Mouse (Mus musculus) MEL (cell line): Measurements from ENCODE around the gene Fbln2. TPM values are rescaled to one million over a fixed set of nuclear protein-coding genes. Genes with fewer than 3 reads are reported as not detected.

Source experiments
- DNase-seq: peaks from one replicate; pipeline ENCODE4 v3.0.0; 2011; ENCODE audit warnings: low read depth, low spot score
- H3K27ac ChIP-seq: 2 replicates; pipeline ENCODE4 v1.5.1; 2012; ENCODE audit warnings: low read depth, mild to moderate bottlenecking, control low read depth, low read length, moderate library complexity; ENCODE audit not compliant: control insufficient read depth
- H3K27me3 ChIP-seq, 2 experiments: fragments of 150-350 bp in 1 of 2; sonication (generic) in 1 of 2; 2 replicates each; pipeline ENCODE4 v1.6.1; 2012; ENCODE audit warnings: low read length in 2 of 2, mild to moderate bottlenecking in 2 of 2, improper control_type of control experiment in 1 of 2, moderate library complexity in 1 of 2; ENCODE audit not compliant: insufficient read depth in 2 of 2, control insufficient read depth in 1 of 2
- H3K36me3 ChIP-seq, 2 experiments: 2 replicates each; pipeline ENCODE4 v1.6.1; 2012 to 2014; ENCODE audit warnings: low read length in 2 of 2, improper control_type of control experiment in 1 of 2, inconsistent platforms in 1 of 2, mild to moderate bottlenecking in 1 of 2; ENCODE audit not compliant: insufficient read depth in 2 of 2, control insufficient read depth in 1 of 2
- H3K4me1 ChIP-seq, 2 experiments: fragments of 150-350 bp in 1 of 2; sonication (generic) in 1 of 2; 2 replicates each; pipeline ENCODE4 v1.6.1; 2012; ENCODE audit warnings: low read length in 2 of 2, improper control_type of control experiment in 1 of 2, mild to moderate bottlenecking in 1 of 2; ENCODE audit not compliant: insufficient read depth in 2 of 2, control insufficient read depth in 1 of 2
- H3K4me3 ChIP-seq, 2 experiments: fragments of 150-350 bp in 1 of 2; sonication (generic) in 1 of 2; 2 replicates each; pipeline ENCODE4 v1.5.1; 2012; ENCODE audit warnings: low read depth in 2 of 2, low read length in 2 of 2, mild to moderate bottlenecking in 2 of 2, moderate library complexity in 2 of 2, control low read depth in 1 of 2, improper control_type of control experiment in 1 of 2; ENCODE audit not compliant: control insufficient read depth in 1 of 2, insufficient read depth in 1 of 2
- H3K79me2 ChIP-seq: 2 replicates; pipeline ENCODE4 v1.6.1; 2012; ENCODE audit warnings: mild to moderate bottlenecking, low read length, moderate library complexity; ENCODE audit not compliant: control insufficient read depth, poor library complexity, insufficient read depth
- H3K9ac ChIP-seq: 2 replicates; pipeline ENCODE4 v1.6.1; 2012; ENCODE audit warnings: low read depth, mild to moderate bottlenecking, control low read depth, low read length, moderate library complexity; ENCODE audit not compliant: control insufficient read depth, poor library complexity, severe bottlenecking
- H3K9me3 ChIP-seq: fragments of 150-350 bp; sonication (generic); replicated peaks from 2 replicates; pipeline ENCODE4 v1.6.1; 2012; ENCODE audit warnings: mild to moderate bottlenecking, low read length, improper control_type of control experiment, moderate library complexity; ENCODE audit not compliant: insufficient read depth
- BHLHE40 ChIP-seq: IDR thresholded peaks from 2 replicates; pipeline ENCODE4 v1.6.1; 2012; ENCODE audit warnings: low read depth, mild to moderate bottlenecking, inconsistent platforms, low read length, improper control_type of control experiment, borderline replicate concordance
- CHD2 ChIP-seq: IDR thresholded peaks from 2 replicates; pipeline ENCODE4 v1.6.1; 2011; ENCODE audit warnings: low read length, improper control_type of control experiment
- ELF1 ChIP-seq: IDR thresholded peaks from 2 replicates; pipeline ENCODE4 v1.6.1; 2014; ENCODE audit warnings: low read depth, mild to moderate bottlenecking, inconsistent platforms, low read length, improper control_type of control experiment, moderate library complexity
- EP300 ChIP-seq, 2 experiments: IDR thresholded peaks; 2 replicates each; pipeline ENCODE4 v1.6.1; 2011; ENCODE audit warnings: improper control_type of control experiment in 2 of 2, low read length in 2 of 2, low read depth in 1 of 2, mild to moderate bottlenecking in 1 of 2
- KAT2A ChIP-seq: conservative IDR thresholded peaks from 2 replicates; pipeline ENCODE4 v1.6.1; 2012; ENCODE audit warnings: low read depth, low read length, improper control_type of control experiment, inconsistent platforms
- MAFK ChIP-seq: IDR thresholded peaks from 2 replicates; pipeline ENCODE4 v1.6.1; 2011; ENCODE audit warnings: low read depth, mild to moderate bottlenecking, low read length, improper control_type of control experiment, borderline replicate concordance
- MXI1 ChIP-seq: IDR thresholded peaks from 2 replicates; pipeline ENCODE4 v1.6.1; 2011; ENCODE audit warnings: mild to moderate bottlenecking, low read depth, low read length, improper control_type of control experiment
- MYC ChIP-seq: IDR thresholded peaks from 2 replicates; pipeline ENCODE4 v1.6.1; 2011; ENCODE audit warnings: low read depth, mild to moderate bottlenecking, low read length, improper control_type of control experiment, moderate library complexity
- NELFE ChIP-seq: IDR thresholded peaks from 2 replicates; pipeline ENCODE4 v1.6.1; 2011; ENCODE audit warnings: low read depth, low read length, improper control_type of control experiment
- NRF1 ChIP-seq: IDR thresholded peaks from 2 replicates; pipeline ENCODE4 v1.6.1; 2014; ENCODE audit warnings: low read depth, mild to moderate bottlenecking, inconsistent platforms, low read length, improper control_type of control experiment, moderate library complexity; ENCODE audit not compliant: poor library complexity, insufficient read depth, severe bottlenecking
- POLR2A ChIP-seq, 2 experiments: IDR thresholded peaks; 2 replicates each; pipeline ENCODE4 v1.6.1; 2011 to 2012; ENCODE audit warnings: low read length in 2 of 2, mild to moderate bottlenecking in 2 of 2, control low read depth in 1 of 2, improper control_type of control experiment in 1 of 2, low read depth in 1 of 2, moderate library complexity in 1 of 2; ENCODE audit not compliant: control insufficient read depth in 1 of 2, insufficient read depth in 1 of 2, poor library complexity in 1 of 2
- RAD21 ChIP-seq: IDR thresholded peaks from 2 replicates; pipeline ENCODE4 v1.6.1; 2011; ENCODE audit warnings: mild to moderate bottlenecking, low read depth, low read length, improper control_type of control experiment
- SMC3 ChIP-seq: IDR thresholded peaks from 2 replicates; pipeline ENCODE4 v1.6.1; 2011; ENCODE audit warnings: low read depth, low read length, improper control_type of control experiment
- TAL1 ChIP-seq: IDR thresholded peaks from 2 replicates; pipeline ENCODE4 v1.6.1; 2012; ENCODE audit warnings: mild to moderate bottlenecking, inconsistent platforms, low read length, moderate library complexity, mixed read lengths
- TBP ChIP-seq: IDR thresholded peaks from 2 replicates; pipeline ENCODE4 v1.8.0; 2011; ENCODE audit warnings: low read depth, low read length, improper control_type of control experiment
- TCF12 ChIP-seq: IDR thresholded peaks from 2 replicates; pipeline ENCODE4 v1.6.1; 2014; ENCODE audit warnings: low read depth, mild to moderate bottlenecking, inconsistent platforms, low read length, improper control_type of control experiment, moderate library complexity
- USF1 ChIP-seq: IDR thresholded peaks from 2 replicates; pipeline ENCODE4 v1.6.1; 2014; ENCODE audit warnings: low read depth, mild to moderate bottlenecking, inconsistent platforms, low read length, improper control_type of control experiment, moderate library complexity
- USF2 ChIP-seq, 2 experiments: IDR thresholded peaks; 2 replicates each; pipeline ENCODE4 v1.6.1; 2011 to 2012; ENCODE audit warnings: improper control_type of control experiment in 2 of 2, low read length in 2 of 2, borderline replicate concordance in 1 of 2, inconsistent platforms in 1 of 2, low read depth in 1 of 2, mild to moderate bottlenecking in 1 of 2; ENCODE audit not compliant: insufficient read depth in 1 of 2
- ZKSCAN1 ChIP-seq: IDR thresholded peaks from 2 replicates; pipeline ENCODE4 v1.6.1; 2012; ENCODE audit warnings: low read depth, mild to moderate bottlenecking, inconsistent platforms, low read length, improper control_type of control experiment, moderate library complexity
- ZMIZ1 ChIP-seq: IDR thresholded peaks from 2 replicates; pipeline ENCODE4 v1.6.1; 2012; ENCODE audit warnings: low read depth, mild to moderate bottlenecking, inconsistent platforms, low read length, improper control_type of control experiment, moderate library complexity
- ZNF384 ChIP-seq: IDR thresholded peaks from 2 replicates; pipeline ENCODE4 v1.6.1; 2012; ENCODE audit warnings: low read depth, mild to moderate bottlenecking, inconsistent platforms, low read length, improper control_type of control experiment
- polyA plus RNA-seq, 2 experiments: library from polyadenylated mRNA; stranded (reverse) in 1 of 2; unstranded in 1 of 2; fragments of >175 nt in 1 of 2; fragments of >200 nt in 1 of 2; gene quantifications; 2 replicates each; pipeline versions ENCODE4 v1.2.1 to v1.2.4; 2012; ENCODE audit warnings: low replicate concordance in 2 of 2, low read depth in 1 of 2; ENCODE audit not compliant: insufficient read length in 2 of 2, insufficient read depth in 1 of 2, missing spikeins in 1 of 2
- total RNA-seq: library from RNA; depleted of rRNA; stranded (reverse); fragments of 300-350 nt; gene quantifications from 2 replicates; pipeline ENCODE4 v1.2.3, GENCODE M21; 2012

The Fbln2 gene
- total and polyA plus RNA-seq, 3 experiments = 1.9 to 2.3 TPM; not detected in 1

DNA sequence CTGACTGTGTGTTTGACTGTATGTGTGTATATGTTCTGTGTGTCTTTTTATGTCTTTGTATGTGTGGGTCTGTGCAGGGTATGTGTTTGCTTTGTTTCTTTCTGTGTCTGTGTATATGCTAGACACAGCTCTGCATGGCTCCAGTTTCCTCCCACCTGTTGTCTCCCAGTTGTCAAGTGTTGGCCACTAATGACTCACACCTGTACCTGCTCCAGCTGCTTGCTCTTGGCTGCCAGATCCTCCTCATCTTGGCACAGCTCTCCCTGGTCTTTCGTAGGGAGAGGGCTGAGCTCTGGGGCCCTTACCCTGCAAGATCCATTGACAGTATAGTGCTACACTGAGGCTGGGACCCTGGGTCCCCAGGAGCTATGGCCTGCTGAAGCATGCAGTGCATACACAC is 13.8 kb downstream of the Fbln2 start:
- H3K4me1 ChIP-seq = peaks cover 0 to 3% of the 10 kb centered on the region in 2 experiments; a peak in 1 of 4 replicates
- H3K27ac ChIP-seq = no peak overlapping the region
- no peak for DNase-seq
- TF ChIP-seq TCF12 (no peak), POLR2A (IDR thresholded peaks at IDR 0.05; ENCODE audit: control insufficient read depth in 1 of 2, insufficient read depth in 1 of 2, low read depth in 1 of 2, low read length in 2 of 2, poor library complexity in 1 of 2) (no peak), ZNF384 (no peak), RAD21 (no peak), MYC (no peak)
- H3K9me3 ChIP-seq = no peaks in the 10 kb centered on the region
- no peaks in the 10 kb centered on the region for H3K79me2 ChIP-seq
- H3K4me3 ChIP-seq = no peak overlapping the region
- no peaks in the 10 kb centered on the region; a peak in 1 of 4 replicates for H3K27me3 ChIP-seq
- peaks cover 0 to 5% of the 10 kb centered on the region in 2 experiments; a peak in 1 of 4 replicates for H3K36me3 ChIP-seq
- H3K9ac ChIP-seq = no peak overlapping the region

GRCm38 (mm10) chr6:91228980-91229379 is 16.7 kb downstream of the Fbln2 start:
- Histone ChIP-seq H3K36me3 (peaks cover 0 to 5% of the 10 kb centered on the region in 2 experiments; a peak in 1 of 4 replicates), H3K9me3 (no peaks in the 10 kb centered on the region), H3K27ac (no peak overlapping the region), H3K27me3 (no peaks in the 10 kb centered on the region), H3K79me2 (no peaks in the 10 kb centered on the region), H3K4me3 (no peak overlapping the region), H3K4me1 (peaks cover 0 to 3% of the 10 kb centered on the region in 2 experiments; a peak in 1 of 4 replicates), H3K9ac (no peak overlapping the region)
- TF ChIP-seq USF2 (IDR thresholded peaks at IDR 0.05; ENCODE audit: borderline replicate concordance in 1 of 2, insufficient read depth in 1 of 2, low read depth in 1 of 2, low read length in 2 of 2) (no peak), EP300 (IDR thresholded peaks at IDR 0.05; ENCODE audit: low read depth in 1 of 2, low read length in 2 of 2) (no peak), BHLHE40 (no peak), SMC3 (no peak), MXI1 (no peak), RAD21 (no peak), ZMIZ1 (no peak), ZNF384 (no peak), KAT2A (no peak), TBP (no peak), TCF12 (no peak), ELF1 (no peak), MAFK (no peak), NELFE (no peak), CHD2 (no peak), USF1 (no peak), ZKSCAN1 (no peak), NRF1 (no peak), TAL1 (no peak)
- no peak for DNase-seq
